Mouse (Mus musculus) limb, embryonic 14.5 days (tissue): ENCODE results near the gene Npm1. TPM values are rescaled to one million over a fixed set of nuclear protein-coding genes. Genes with fewer than 3 reads are reported as not detected.

Experiments used
- ATAC-seq: fragments of 200-750 bp; cut with Nextera tagmentation; 2 replicates; pipeline ENCODE4 v1.8.0; 2017; ENCODE audit warnings: low read depth, moderate number of reproducible peaks, moderate TSS enrichment; ENCODE audit not compliant: low FRiP score
- DNase-seq: peaks from one replicate; pipeline ENCODE4 v3.0.0-alpha.2; 2015; ENCODE audit warnings: low spot score
- H3K27ac ChIP-seq: fragments of 300-500 bp; sonication (generic); replicated peaks from 2 replicates; pipeline ENCODE4 v1.5.1; 2014; ENCODE audit warnings: low read depth, mild to moderate bottlenecking, low read length, moderate library complexity, mixed read lengths
- H3K27me3 ChIP-seq: fragments of 300-500 bp; sonication (generic); 2 replicates; pipeline ENCODE4 v1.6.1; 2014; ENCODE audit warnings: low read length, mixed read lengths; ENCODE audit not compliant: control insufficient read depth, insufficient read depth
- H3K36me3 ChIP-seq: fragments of 300-500 bp; sonication (generic); 2 replicates; pipeline ENCODE4 v1.6.1; 2014; ENCODE audit warnings: mild to moderate bottlenecking, low read length, moderate library complexity, mixed read lengths; ENCODE audit not compliant: control insufficient read depth, insufficient read depth
- H3K4me1 ChIP-seq: fragments of 300-500 bp; sonication (generic); 2 replicates; pipeline ENCODE4 v1.6.1; 2014; ENCODE audit warnings: antibody characterized with exemption, low read length, mixed read lengths; ENCODE audit not compliant: control insufficient read depth, insufficient read depth
- H3K4me2 ChIP-seq: fragments of 300-500 bp; sonication (generic); replicated peaks from 2 replicates; pipeline ENCODE4 v1.6.1; 2014; ENCODE audit warnings: low read depth, mild to moderate bottlenecking, low read length, moderate library complexity; ENCODE audit not compliant: severe bottlenecking
- H3K4me3 ChIP-seq: fragments of 300-500 bp; sonication (generic); replicated peaks from 2 replicates; pipeline ENCODE4 v1.5.1; 2014; ENCODE audit warnings: low read length
- H3K9ac ChIP-seq: fragments of 300-500 bp; sonication (generic); 2 replicates; pipeline ENCODE4 v1.6.1; 2014; ENCODE audit warnings: mild to moderate bottlenecking, low read depth, low read length, moderate library complexity; ENCODE audit not compliant: severe bottlenecking
- H3K9me3 ChIP-seq: fragments of 300-500 bp; sonication (generic); 2 replicates; pipeline ENCODE4 v1.6.1; 2016; ENCODE audit warnings: low read length; ENCODE audit not compliant: control insufficient read depth
- POLR2A ChIP-seq: fragments of 200-500 bp; IDR thresholded peaks from 2 replicates; pipeline ENCODE4 v1.8.0; 2012; ENCODE audit warnings: inconsistent platforms, mild to moderate bottlenecking, moderate library complexity, borderline replicate concordance; ENCODE audit not compliant: insufficient read depth, insufficient read length; ENCODE audit errors: extremely low read depth
- WGBS: fragments of 180-500 bp; shearing (Covaris S2); extraction: QIAGEN DNeasy Blood & Tissue Kit; methylation state at CpG from one replicate; pipeline ENCODE4 v1.1.7; 2014; 5-methylcytosine and 5-hydroxymethylcytosine counted together
- polyA plus RNA-seq, 2 experiments: library from polyadenylated mRNA; depleted of rRNA in 1 of 2; stranded (reverse) in 1 of 2; unstranded in 1 of 2; fragments of >200 nt; fragmentation: Nextera tagmentation in 1 of 2; extraction: Ambion mirVana in 1 of 2; gene quantifications; 2 replicates each; pipeline versions ENCODE4 v1.2.1 to v1.2.3; 2012 to 2014

Npm1 gene
- polyA plus RNA-seq, 2 experiments: 1,131 to 1,234 TPM

DNA sequence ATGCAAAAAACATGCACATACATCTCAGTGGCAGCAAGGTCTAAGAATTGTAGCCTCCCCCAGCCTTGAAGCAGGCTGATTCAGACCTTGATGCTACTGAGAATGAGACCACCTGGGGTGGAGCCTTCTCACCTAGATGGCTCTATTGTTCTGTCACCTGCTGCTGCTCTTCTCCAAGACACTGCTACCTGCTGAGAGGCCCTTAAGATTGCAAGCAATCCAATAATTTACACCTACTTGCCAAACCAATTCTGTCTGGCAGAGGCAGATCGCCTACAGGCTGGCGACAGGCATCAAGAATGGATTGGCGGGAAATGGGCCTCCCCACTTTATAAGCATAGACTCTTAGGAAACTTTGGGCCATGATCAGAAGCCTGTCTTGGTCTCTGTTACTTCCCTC lies 55.5 kb downstream of the Npm1 start:
- no peak overlapping the region for H3K4me2 ChIP-seq
- no peaks in the 10 kb centered on the region for H3K4me1 ChIP-seq
- no peak overlapping the region for H3K9ac ChIP-seq
- no peaks in the 10 kb centered on the region for H3K27me3 ChIP-seq
- H3K36me3 ChIP-seq: no peaks in the 10 kb centered on the region
- DNase-seq: no peak
- no peak overlapping the region for H3K4me3 ChIP-seq
- no peaks in the 10 kb centered on the region for H3K9me3 ChIP-seq
- WGBS: 34% methylated on average over 3 of the region's 3 CpGs
- no peak overlapping the region for H3K27ac ChIP-seq
- no peak for TF ChIP-seq POLR2A
- ATAC-seq: no peak

DNA sequence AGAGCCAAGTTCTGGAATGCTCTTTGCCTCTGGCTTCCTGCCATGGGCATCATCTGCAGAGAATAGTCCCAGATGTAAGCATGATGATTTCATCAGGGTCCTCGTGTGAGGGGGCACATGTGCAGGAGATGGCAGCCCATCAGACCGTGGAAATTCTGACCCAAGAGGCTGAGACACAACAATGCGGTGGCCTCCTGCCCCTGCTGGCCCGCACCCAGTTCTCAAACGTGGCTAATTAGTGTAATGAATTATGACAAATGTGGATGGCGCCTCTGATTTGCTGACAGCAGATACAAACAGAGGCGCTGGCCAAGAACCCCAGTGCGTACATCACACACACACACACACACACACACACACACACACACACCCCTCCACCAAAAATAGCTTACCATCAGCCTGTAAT lies 58.1 kb downstream of the Npm1 start:
- H3K4me3 ChIP-seq: no peak overlapping the region
- DNase-seq: no peak
- no peaks in the 10 kb centered on the region for H3K9me3 ChIP-seq
- H3K4me2 ChIP-seq: no peak overlapping the region
- no peaks in the 10 kb centered on the region for H3K36me3 ChIP-seq
- peaks cover 9% of the 10 kb centered on the region for H3K4me1 ChIP-seq
- no peaks in the 10 kb centered on the region for H3K27me3 ChIP-seq
- 66% methylated on average over 8 of the region's 8 CpGs for WGBS
- H3K27ac ChIP-seq: no peak overlapping the region
- no peak overlapping the region for H3K9ac ChIP-seq
- TF ChIP-seq POLR2A: no peak
- ATAC-seq: no peak

- Histone ChIP-seq H3K9me3 (no peaks in the 10 kb centered on the region), H3K9ac (no peak overlapping the region), H3K27me3 (no peaks in the 10 kb centered on the region), H3K4me3 (no peak overlapping the region), H3K27ac (no peak overlapping the region), H3K36me3 (no peaks in the 10 kb centered on the region), H3K4me2 (no peak overlapping the region), H3K4me1 (peaks cover 19% of the 10 kb centered on the region)
- DNase-seq: no peak
- ATAC-seq: no peak
- WGBS: 82% methylated on average over 13 of the region's 13 CpGs
- TF ChIP-seq POLR2A: no peak
Measured at GRCm38 (mm10) chr11:33103291-33103943, 59.6 kb downstream of the Npm1 start.

Other genes with a start within 250 kb of the Npm1 start
- 15.8 and 18.5 TPM in 2 replicates for gene Fgf18, start 15.8 kb downstream of the Npm1 start, polyA plus RNA-seq (2012; rRNA removed)
- 24.0 and 24.5 TPM in 2 replicates for gene Fgf18, start 15.8 kb downstream of the Npm1 start, polyA plus RNA-seq (2014; fragmentation: Nextera tagmentation; extraction: Ambion mirVana)
- 0.08 and 0.09 TPM in 2 replicates for gene Tlx3, start 40.4 kb upstream of the Npm1 start, polyA plus RNA-seq (2012; rRNA removed)
- gene Tlx3, start 40.4 kb upstream of the Npm1 start, polyA plus RNA-seq (2014; fragmentation: Nextera tagmentation; extraction: Ambion mirVana): not detected in 2 replicates
- gene Gm12117, start 113.5 kb upstream of the Npm1 start, polyA plus RNA-seq (2012; rRNA removed): 0.24 TPM in 1 of 2 replicates, not detected in the other
- not detected in 2 replicates for gene Gm12117, start 113.5 kb upstream of the Npm1 start, polyA plus RNA-seq (2014; fragmentation: Nextera tagmentation; extraction: Ambion mirVana)